Mouse (Mus musculus) bone marrow, adult 2 months (tissue): ENCODE measurements around the gene Ap1g1.

Experiments used
- CTCF ChIP-seq: fragments of 200-500 bp; IDR thresholded peaks from 2 replicates; pipeline ENCODE4 v1.5.1; 2011; ENCODE audit warnings: low read length, control low read depth; ENCODE audit not compliant: control insufficient read depth, insufficient read depth
- POLR2A ChIP-seq: fragments of 200-500 bp; IDR thresholded peaks from 2 replicates; pipeline ENCODE4 v1.6.1; 2011; ENCODE audit warnings: low read depth, mild to moderate bottlenecking, control low read depth, low read length, borderline replicate concordance; ENCODE audit not compliant: control insufficient read depth

GRCm38 (mm10) chr8:109810434-109810833 lies 32.1 kb downstream of the Ap1g1 start:
- TF ChIP-seq CTCF (no peak), POLR2A (no peak)
